Mouse (Mus musculus) embryonic facial prominence, embryonic 11.5 days (tissue): ENCODE results near the gene Hmbs. TPM values are rescaled to one million over a fixed set of nuclear protein-coding genes. Genes with fewer than 3 reads are reported as not detected.
A peak's percentile ranks its signal among the peaks of the same experiment; 100 is the strongest.
"Not testable (repeated sequence)": the region's sequence is repeated elsewhere in the genome, so short reads cannot be mapped to it uniquely, and the experiment has no call there.

Experiments used
- ATAC-seq: fragments of 200-750 bp; cut with Nextera tagmentation; replicated peaks from 2 replicates; pipeline ENCODE4 v1.8.0; 2017; ENCODE audit warnings: low read depth; ENCODE audit not compliant: insufficient number of reproducible peaks, low FRiP score, low TSS enrichment
- DNase-seq: peaks from one replicate; pipeline ENCODE4 v3.0.0-alpha.2; 2015; ENCODE audit warnings: low spot score
- H3K27ac ChIP-seq: fragments of 300-500 bp; sonication (generic); replicated peaks from 2 replicates; pipeline ENCODE4 v1.5.1; 2014; ENCODE audit warnings: mild to moderate bottlenecking, low read depth, low read length, control low read depth
- H3K27me3 ChIP-seq: fragments of 300-500 bp; sonication (generic); 2 replicates; pipeline ENCODE4 v1.6.1; 2014; ENCODE audit warnings: mild to moderate bottlenecking, low read length, moderate library complexity, mixed read lengths; ENCODE audit not compliant: control insufficient read depth, insufficient read depth
- H3K36me3 ChIP-seq: fragments of 300-500 bp; sonication (generic); replicated peaks from 2 replicates; pipeline ENCODE4 v1.6.1; 2014; ENCODE audit warnings: low read depth, mild to moderate bottlenecking, low read length, moderate library complexity, mixed read lengths; ENCODE audit not compliant: control insufficient read depth, insufficient read depth
- H3K4me1 ChIP-seq: fragments of 300-500 bp; sonication (generic); 2 replicates; pipeline ENCODE4 v1.6.1; 2014; ENCODE audit warnings: low read length, mixed read lengths; ENCODE audit not compliant: control insufficient read depth, insufficient read depth
- H3K4me2 ChIP-seq: fragments of 300-500 bp; sonication (generic); 2 replicates; pipeline ENCODE4 v1.6.1; 2014; ENCODE audit warnings: low read depth, mild to moderate bottlenecking, control low read depth, low read length, moderate library complexity
- H3K4me3 ChIP-seq: fragments of 300-500 bp; sonication (generic); 2 replicates; pipeline ENCODE4 v1.5.1; 2014; ENCODE audit warnings: low read depth, low read length, control low read depth
- H3K9ac ChIP-seq: fragments of 300-500 bp; sonication (generic); replicated peaks from 2 replicates; pipeline ENCODE4 v1.6.1; 2014; ENCODE audit warnings: mild to moderate bottlenecking, control low read depth, low read length
- H3K9me3 ChIP-seq: fragments of 300-500 bp; sonication (generic); replicated peaks from 2 replicates; pipeline ENCODE4 v1.6.1; 2016; ENCODE audit warnings: mild to moderate bottlenecking, low read length, inconsistent platforms, mixed read lengths; ENCODE audit not compliant: control insufficient read depth
- WGBS: fragments of 180-500 bp; shearing (Covaris S2); extraction: QIAGEN DNeasy Blood & Tissue Kit; methylation state at CpG from one replicate; pipeline ENCODE4 v1.1.7; 2014; 5-methylcytosine and 5-hydroxymethylcytosine counted together
- polyA plus RNA-seq: library from polyadenylated mRNA; unstranded; fragments of >200 nt; fragmentation: Nextera tagmentation; extraction: Ambion mirVana; gene quantifications from 2 replicates; pipeline ENCODE4 v1.2.1, GENCODE M21; 2014

Gene Hmbs
- polyA plus RNA-seq, 1 experiment from 2014 or later: 152 TPM

GRCm38 (mm10) chr9:44342605-44343004, 1.4 kb downstream of the Hmbs start:
- WGBS: 73% methylated on average over 1 of the region's 1 CpGs
- ATAC-seq (no peak), DNase-seq (no peak)
- no peaks in the 10 kb centered on the region for H3K9me3 ChIP-seq
- H3K4me3 ChIP-seq: no peak overlapping the region; the same call in 1 of the 2 replicates
- H3K27me3 ChIP-seq: no peaks in the 10 kb centered on the region
- H3K4me2 ChIP-seq: peak overlapping the region; percentile 73; the same call in 1 of the 2 replicates
- no peak overlapping the region; the same call in 1 of the 2 replicates for H3K9ac ChIP-seq
- 0 out of 2 replicates have a peak, but pooled peaks cover 3% of the 10 kb centered on the region for H3K36me3 ChIP-seq
- H3K4me1 ChIP-seq: peaks cover 5% of the 10 kb centered on the region
- no peak overlapping the region for H3K27ac ChIP-seq

GRCm38 (mm10) chr9:44342173-44342572, 1.9 kb downstream of the Hmbs start:
- Histone ChIP-seq H3K9me3 (no peaks in the 10 kb centered on the region), H3K4me1 (peaks cover 5% of the 10 kb centered on the region), H3K27me3 (no peaks in the 10 kb centered on the region), H3K4me3 (no peak overlapping the region), H3K36me3 (peaks cover 3% of the 10 kb centered on the region; the same call in 1 of the 2 replicates), H3K4me2 (no peak overlapping the region), H3K27ac (no peak overlapping the region), H3K9ac (no peak overlapping the region)
- ATAC-seq (no peak), DNase-seq (no peak)
- 90% methylated on average over 3 of the region's 3 CpGs for WGBS

- Histone ChIP-seq H3K9me3 (no peaks in the 10 kb centered on the region), H3K4me3 (peak overlapping the region; percentile 14; the same call in 1 of the 2 replicates), H3K36me3 (peaks cover 3% of the 10 kb centered on the region; the same call in 1 of the 2 replicates), H3K4me2 (no peak overlapping the region), H3K27me3 (no peaks in the 10 kb centered on the region), H3K9ac (peak overlapping the region; percentile 4; the same call in 1 of the 2 replicates), H3K27ac (no peak overlapping the region), H3K4me1 (peaks cover 5% of the 10 kb centered on the region)
- DNase-seq: no peak
- ATAC-seq: no peak
- WGBS: 95% methylated on average over 5 of the region's 5 CpGs
Observed at GRCm38 (mm10) chr9:44341487-44341886, 2.5 kb downstream of the Hmbs start.

- H3K4me3 ChIP-seq: no peak overlapping the region
Observed at GRCm38 (mm10) chr9:44338574-44338973, 5.5 kb downstream of the Hmbs start.

GRCm38 (mm10) chr9:44337436-44338169, 6.4 kb downstream of the Hmbs start:
- peaks cover 16% of the 10 kb centered on the region for H3K36me3 ChIP-seq
- ATAC-seq (no peak), DNase-seq (no peak)
- no peaks in the 10 kb centered on the region for H3K9me3 ChIP-seq
- H3K4me3 ChIP-seq: 0 out of 2 replicates have a peak overlapping the region, but pooled peaks have one; percentile 5
- WGBS: 69% methylated on average over 9 of the region's 9 CpGs
- H3K9ac ChIP-seq: no peak overlapping the region
- no peaks in the 10 kb centered on the region for H3K27me3 ChIP-seq
- no peak overlapping the region; the same call in 1 of the 2 replicates for H3K27ac ChIP-seq
- no peak overlapping the region; the same call in 1 of the 2 replicates for H3K4me2 ChIP-seq
- H3K4me1 ChIP-seq: no peaks in the 10 kb centered on the region; the same call in 1 of the 2 replicates

More at GRCm38 (mm10) chr9:44338574-44338973, 5.5 kb downstream of the Hmbs start:
- Histone ChIP-seq H3K9ac (no peak overlapping the region), H3K27me3 (no peaks in the 10 kb centered on the region), H3K4me1 (peaks cover 5% of the 10 kb centered on the region), H3K9me3 (no peaks in the 10 kb centered on the region), H3K27ac (no peak overlapping the region), H3K36me3 (peaks cover 6% of the 10 kb centered on the region), H3K4me2 (no peak overlapping the region)
- DNase-seq (no peak), ATAC-seq (no peak)
- 86% methylated on average over 5 of the region's 5 CpGs for WGBS

GRCm38 (mm10) chr9:44336964-44337363, 7.1 kb downstream of the Hmbs start:
- Histone ChIP-seq H3K36me3 (peaks cover 19% of the 10 kb centered on the region), H3K27me3 (no peaks in the 10 kb centered on the region), H3K27ac (no peak overlapping the region), H3K4me2 (peak overlapping the region; percentile 67), H3K9ac (peak overlapping the region; percentile 37), H3K9me3 (no peaks in the 10 kb centered on the region), H3K4me3 (peak overlapping the region; percentile 99), H3K4me1 (no peaks in the 10 kb centered on the region; the same call in 1 of the 2 replicates)
- DNase-seq (no peak), ATAC-seq (no peak)
- 80% methylated on average over 3 of the region's 3 CpGs for WGBS

- not testable (repeated sequence) for H3K27me3 ChIP-seq, H3K9me3 ChIP-seq, ATAC-seq, H3K27ac ChIP-seq, H3K4me1 ChIP-seq, DNase-seq
- H3K4me3 ChIP-seq: peak overlapping the region; percentile 99
- peak overlapping the region; percentile 37 for H3K9ac ChIP-seq
- H3K36me3 ChIP-seq: peaks cover 19% of the 10 kb centered on the region
- WGBS: 42% methylated on average over 4 of the region's 4 CpGs
- peak overlapping the region; percentile 67 for H3K4me2 ChIP-seq
Observed at GRCm38 (mm10) chr9:44336513-44336912, 7.5 kb downstream of the Hmbs start.

GRCm38 (mm10) chr9:44336093-44336406, 8.0 kb downstream of the Hmbs start:
- ATAC-seq (no peak), DNase-seq (no peak)
- under 1% methylated on average over 5 of the region's 5 CpGs for WGBS
- no peaks in the 10 kb centered on the region for H3K27me3 ChIP-seq
- H3K4me3 ChIP-seq: peak overlapping the region; percentile 99
- H3K27ac ChIP-seq: peak overlapping the region; percentile 91
- no peaks in the 10 kb centered on the region for H3K9me3 ChIP-seq
- peak overlapping the region; percentile 97 for H3K9ac ChIP-seq
- H3K4me1 ChIP-seq: no peaks in the 10 kb centered on the region; the same call in 1 of the 2 replicates
- H3K4me2 ChIP-seq: peak overlapping the region; percentile 67
- peaks cover 19% of the 10 kb centered on the region for H3K36me3 ChIP-seq
